Mouse (Mus musculus): ENCODE results near the gene Cd80.
"Not testable (repeated sequence)": the region's sequence is repeated elsewhere in the genome, so short reads cannot be mapped to it uniquely, and the experiment has no call there.

The Cd80 gene

GRCm38 (mm10) chr16:38455511-38456418 is at the start of gene Cd80:
Gene Cd80, plus strand, starts transcription at chr16:38455561.
- DNase-seq, result no peak

- no peak for DNase-seq
Measured at GRCm38 (mm10) chr16:38406293-38406692, 49.1 kb upstream of the Cd80 start.

GRCm38 (mm10) chr16:38406708-38407107 is 48.7 kb upstream of the Cd80 start:
- DNase-seq, result no peak

- DNase-seq, result no peak
Measured at GRCm38 (mm10) chr16:38407584-38407983, 47.8 kb upstream of the Cd80 start.

GRCm38 (mm10) chr16:38408416-38408815 is 46.9 kb upstream of the Cd80 start:
- no peak for DNase-seq

GRCm38 (mm10) chr16:38414953-38415352 is 40.4 kb upstream of the Cd80 start:
- DNase-seq, result no peak

- no peak for DNase-seq
Measured at GRCm38 (mm10) chr16:38425374-38425773, 30.0 kb upstream of the Cd80 start.

- no peak for DNase-seq
Measured at GRCm38 (mm10) chr16:38425799-38426198, 29.6 kb upstream of the Cd80 start.

GRCm38 (mm10) chr16:38431446-38432185 is 23.7 kb upstream of the Cd80 start:
- no peak for DNase-seq

- no peak for DNase-seq
Measured at GRCm38 (mm10) chr16:38432498-38433425, 22.6 kb upstream of the Cd80 start, which contains the start of gene Pla1a. Gene Pla1a, minus strand, starts transcription at chr16:38433145.

GRCm38 (mm10) chr16:38433514-38433913 is 21.8 kb upstream of the Cd80 start:
- no peak for DNase-seq

GRCm38 (mm10) chr16:38434295-38434795 is 21.0 kb upstream of the Cd80 start:
- DNase-seq, result no peak

GRCm38 (mm10) chr16:38439190-38439589 is 16.2 kb upstream of the Cd80 start:
- DNase-seq, result no peak

GRCm38 (mm10) chr16:38440403-38440802 is 15.0 kb upstream of the Cd80 start:
- DNase-seq, result no peak

- DNase-seq, result no peak
Measured at GRCm38 (mm10) chr16:38441611-38442010, 13.8 kb upstream of the Cd80 start.

GRCm38 (mm10) chr16:38442216-38442615 is 13.1 kb upstream of the Cd80 start:
- no peak for DNase-seq

- DNase-seq, result no peak
Measured at GRCm38 (mm10) chr16:38443721-38444464, 11.5 kb upstream of the Cd80 start.

GRCm38 (mm10) chr16:38445046-38445445 is 10.3 kb upstream of the Cd80 start:
- DNase-seq, result no peak

- no peak for DNase-seq
Measured at GRCm38 (mm10) chr16:38445576-38445975, 9.8 kb upstream of the Cd80 start.

GRCm38 (mm10) chr16:38446141-38446540 is 9.2 kb upstream of the Cd80 start:
- not testable (repeated sequence) for DNase-seq

- no peak for DNase-seq
Measured at GRCm38 (mm10) chr16:38447366-38447765, 8.0 kb upstream of the Cd80 start.

- no peak for DNase-seq
Measured at GRCm38 (mm10) chr16:38448458-38448857, 6.9 kb upstream of the Cd80 start.

Measured in thymus, postnatal 36 days (tissue).